Mouse (Mus musculus) cerebellum, postnatal 10 days (tissue): Measurements from ENCODE around the gene Gfra1.

Source experiments
- DNase-seq, 2 experiments: peaks; one replicate each; pipeline ENCODE4 v3.0.0; 2021; ENCODE audit warnings: mixed read lengths in 2 of 2

The Gfra1 gene

GRCm38 (mm10) chr19:58455496-58456061 lies at the start of gene Gfra1:
Gene Gfra1, minus strand, starts transcription at chr19:58455909.
- DNase-seq: peak; percentile 87 to 92

- DNase-seq: peak; percentile 29 to 42
Measured at GRCm38 (mm10) chr19:58500049-58500448, 44.3 kb upstream of the Gfra1 start.

GRCm38 (mm10) chr19:58499420-58499966 lies 43.8 kb upstream of the Gfra1 start:
- no peak for DNase-seq

- DNase-seq: peak in 1 of 2 experiments; percentile 14
Measured at GRCm38 (mm10) chr19:58497106-58497505, 41.4 kb upstream of the Gfra1 start.

GRCm38 (mm10) chr19:58486686-58487085 lies 31.0 kb upstream of the Gfra1 start:
- DNase-seq: no peak

GRCm38 (mm10) chr19:58482373-58482977 lies 26.8 kb upstream of the Gfra1 start:
- DNase-seq: no peak

GRCm38 (mm10) chr19:58474251-58474650 lies 18.5 kb upstream of the Gfra1 start:
- no peak for DNase-seq

- DNase-seq: peak; percentile 96 to 98
Measured at GRCm38 (mm10) chr19:58469421-58469820, 13.7 kb upstream of the Gfra1 start.

- DNase-seq: no peak
Measured at GRCm38 (mm10) chr19:58468331-58468730, 12.6 kb upstream of the Gfra1 start.

GRCm38 (mm10) chr19:58463755-58464154 lies 8.0 kb upstream of the Gfra1 start:
- DNase-seq: no peak

GRCm38 (mm10) chr19:58460361-58461022 lies 4.8 kb upstream of the Gfra1 start:
- no peak for DNase-seq

- DNase-seq: peak; percentile 51 to 56
Measured at GRCm38 (mm10) chr19:58456491-58457061, 867 bp upstream of the Gfra1 start.

GRCm38 (mm10) chr19:58455061-58455495 lies 631 bp downstream of the Gfra1 start:
- peak; percentile 67 to 68 for DNase-seq

- peak; percentile 83 to 90 for DNase-seq
Measured at GRCm38 (mm10) chr19:58454261-58455060, 1.2 kb downstream of the Gfra1 start.

- peak; percentile 30 to 31 for DNase-seq
Measured at GRCm38 (mm10) chr19:58453581-58453980, 2.1 kb downstream of the Gfra1 start.

GRCm38 (mm10) chr19:58452941-58453551 lies 2.7 kb downstream of the Gfra1 start:
- peak; percentile 20 to 27 for DNase-seq

GRCm38 (mm10) chr19:58452178-58452819 lies 3.4 kb downstream of the Gfra1 start:
- no peak for DNase-seq

GRCm38 (mm10) chr19:58451323-58451722 lies 4.4 kb downstream of the Gfra1 start:
- no peak for DNase-seq

- DNase-seq: peak; percentile 53 to 57
Measured at GRCm38 (mm10) chr19:58450716-58451115, 5.0 kb downstream of the Gfra1 start.

GRCm38 (mm10) chr19:58442785-58443732 lies 12.7 kb downstream of the Gfra1 start:
- DNase-seq: no peak
